Mouse (Mus musculus): ENCODE data around the gene Phox2a. TPM values are rescaled to one million over a fixed set of nuclear protein-coding genes. Genes with fewer than 3 reads are reported as not detected.

The Phox2a gene
- polyA plus RNA-seq (2012; rRNA removed): 0.14 TPM in 1 of 2 replicates, not detected in the other

- H3K27me3 ChIP-seq (ENCODE audit: control insufficient read depth, insufficient read depth, low read length): peaks cover 31% of the 10 kb centered on the region
- no peaks in the 10 kb centered on the region for H3K36me3 ChIP-seq (ENCODE audit: control insufficient read depth, insufficient read depth, low read length)
- DNase-seq: no peak
- 8% methylated on average over 44 of the region's 45 CpGs for WGBS
- TF ChIP-seq POLR2A (IDR thresholded peaks at IDR 0.05; ENCODE audit: control insufficient read depth, extremely low read depth, insufficient read depth, low read length, poor library complexity): no peak
- no peak for TF ChIP-seq CTCF (IDR thresholded peaks at IDR 0.05; ENCODE audit: borderline replicate concordance, control insufficient read depth, extremely low read depth, insufficient read depth, low read length, poor library complexity)
- no peak within 1 kb of the TSS for H3K4me3 ChIP-seq (ENCODE audit: control insufficient read depth, insufficient read depth, low read length)
- H3K4me1 ChIP-seq (replicated peaks; ENCODE audit: control insufficient read depth, insufficient read depth, low read length): peaks cover 13% of the 10 kb centered on the region
- H3K27ac ChIP-seq (ENCODE audit: control insufficient read depth, insufficient read depth, low read length): no peak within 1 kb of the TSS
Observed at GRCm38 (mm10) chr7:101817861-101818401, at the start of gene Phox2a. Gene Phox2a, plus strand, starts transcription at chr7:101818313.

DNA sequence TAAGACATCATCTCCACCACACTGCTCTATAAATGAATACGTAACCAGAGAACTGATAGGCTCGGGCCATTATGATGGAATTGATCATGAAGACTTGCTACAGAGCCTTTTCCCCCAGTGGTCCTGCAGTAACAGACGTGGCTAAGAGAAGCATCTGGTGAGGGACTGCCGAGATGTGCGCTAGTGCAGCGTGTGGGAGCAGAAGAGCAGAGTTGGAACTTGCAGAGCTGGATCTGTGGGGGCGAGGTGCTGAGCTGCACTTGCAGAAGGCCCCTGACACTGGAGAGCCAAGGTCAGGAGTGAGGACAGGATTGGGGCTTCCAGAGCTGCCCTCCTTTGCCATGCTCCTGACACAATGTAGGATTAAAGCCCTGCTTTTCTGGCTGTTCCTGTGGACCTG lies 48.1 kb upstream of the Phox2a start:
- Histone ChIP-seq H3K4me1 (replicated peaks; ENCODE audit: control insufficient read depth, insufficient read depth, low read length) (peaks cover 3% of the 10 kb centered on the region), H3K4me3 (ENCODE audit: control insufficient read depth, insufficient read depth, low read length) (no peak overlapping the region), H3K27me3 (ENCODE audit: control insufficient read depth, insufficient read depth, low read length) (no peaks in the 10 kb centered on the region), H3K27ac (ENCODE audit: control insufficient read depth, insufficient read depth, low read length) (no peak overlapping the region), H3K36me3 (ENCODE audit: control insufficient read depth, insufficient read depth, low read length) (no peaks in the 10 kb centered on the region)
- 96% methylated on average over 7 of the region's 7 CpGs for WGBS
- no peak for DNase-seq
- TF ChIP-seq CTCF (IDR thresholded peaks at IDR 0.05; ENCODE audit: borderline replicate concordance, control insufficient read depth, extremely low read depth, insufficient read depth, low read length, poor library complexity) (no peak), POLR2A (IDR thresholded peaks at IDR 0.05; ENCODE audit: control insufficient read depth, extremely low read depth, insufficient read depth, low read length, poor library complexity) (no peak)

- no peak for DNase-seq
- Histone ChIP-seq H3K27me3 (ENCODE audit: control insufficient read depth, insufficient read depth, low read length) (no peaks in the 10 kb centered on the region), H3K4me3 (ENCODE audit: control insufficient read depth, insufficient read depth, low read length) (no peak overlapping the region), H3K36me3 (ENCODE audit: control insufficient read depth, insufficient read depth, low read length) (no peaks in the 10 kb centered on the region), H3K4me1 (replicated peaks; ENCODE audit: control insufficient read depth, insufficient read depth, low read length) (peaks cover 3% of the 10 kb centered on the region), H3K27ac (ENCODE audit: control insufficient read depth, insufficient read depth, low read length) (no peak overlapping the region)
- TF ChIP-seq CTCF (IDR thresholded peaks at IDR 0.05; ENCODE audit: borderline replicate concordance, control insufficient read depth, extremely low read depth, insufficient read depth, low read length, poor library complexity) (no peak), POLR2A (IDR thresholded peaks at IDR 0.05; ENCODE audit: control insufficient read depth, extremely low read depth, insufficient read depth, low read length, poor library complexity) (no peak)
- 90% methylated on average over 1 of the region's 1 CpGs for WGBS
Observed at GRCm38 (mm10) chr7:101771604-101772003, 46.5 kb upstream of the Phox2a start.

DNA sequence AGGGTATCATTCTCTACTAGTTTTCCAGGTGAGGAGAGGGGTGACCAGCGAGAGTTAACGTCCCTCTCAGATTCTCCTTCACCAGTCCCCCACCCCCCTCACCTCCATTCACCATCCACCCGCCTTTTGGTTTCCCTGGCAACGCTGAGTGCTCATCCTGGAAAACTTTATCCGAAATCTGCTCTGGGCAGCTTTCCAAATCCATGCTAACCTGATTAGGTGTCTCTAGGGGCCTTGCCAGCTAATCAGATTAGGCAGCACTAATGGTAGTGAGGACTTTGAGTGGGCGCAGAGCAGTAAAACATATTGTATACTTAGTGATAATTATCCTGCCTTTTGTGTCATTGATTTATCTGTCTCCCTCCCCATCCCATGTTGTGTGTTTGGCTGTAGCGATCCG lies 45.4 kb upstream of the Phox2a start:
- no peak overlapping the region for H3K27ac ChIP-seq (ENCODE audit: control insufficient read depth, insufficient read depth, low read length)
- no peak overlapping the region for H3K4me3 ChIP-seq (ENCODE audit: control insufficient read depth, insufficient read depth, low read length)
- no peak for DNase-seq
- no peaks in the 10 kb centered on the region for H3K4me1 ChIP-seq (replicated peaks; ENCODE audit: control insufficient read depth, insufficient read depth, low read length)
- TF ChIP-seq POLR2A (IDR thresholded peaks at IDR 0.05; ENCODE audit: control insufficient read depth, extremely low read depth, insufficient read depth, low read length, poor library complexity): no peak
- no peak for TF ChIP-seq CTCF (IDR thresholded peaks at IDR 0.05; ENCODE audit: borderline replicate concordance, control insufficient read depth, extremely low read depth, insufficient read depth, low read length, poor library complexity)
- 93% methylated on average over 8 of the region's 8 CpGs for WGBS
- no peaks in the 10 kb centered on the region for H3K27me3 ChIP-seq (ENCODE audit: control insufficient read depth, insufficient read depth, low read length)
- no peaks in the 10 kb centered on the region for H3K36me3 ChIP-seq (ENCODE audit: control insufficient read depth, insufficient read depth, low read length)

- no peaks in the 10 kb centered on the region for H3K27me3 ChIP-seq (ENCODE audit: control insufficient read depth, insufficient read depth, low read length)
- H3K4me3 ChIP-seq (ENCODE audit: control insufficient read depth, insufficient read depth, low read length): no peak overlapping the region
- no peaks in the 10 kb centered on the region for H3K36me3 ChIP-seq (ENCODE audit: control insufficient read depth, insufficient read depth, low read length)
- TF ChIP-seq CTCF (IDR thresholded peaks at IDR 0.05; ENCODE audit: borderline replicate concordance, control insufficient read depth, extremely low read depth, insufficient read depth, low read length, poor library complexity): no peak
- no peak for TF ChIP-seq POLR2A (IDR thresholded peaks at IDR 0.05; ENCODE audit: control insufficient read depth, extremely low read depth, insufficient read depth, low read length, poor library complexity)
- no peaks in the 10 kb centered on the region for H3K4me1 ChIP-seq (replicated peaks; ENCODE audit: control insufficient read depth, insufficient read depth, low read length)
- H3K27ac ChIP-seq (ENCODE audit: control insufficient read depth, insufficient read depth, low read length): no peak overlapping the region
- WGBS: 94% methylated on average over 1 of the region's 1 CpGs
- DNase-seq: no peak
Observed at GRCm38 (mm10) chr7:101777053-101777452, 41.1 kb upstream of the Phox2a start.

DNA sequence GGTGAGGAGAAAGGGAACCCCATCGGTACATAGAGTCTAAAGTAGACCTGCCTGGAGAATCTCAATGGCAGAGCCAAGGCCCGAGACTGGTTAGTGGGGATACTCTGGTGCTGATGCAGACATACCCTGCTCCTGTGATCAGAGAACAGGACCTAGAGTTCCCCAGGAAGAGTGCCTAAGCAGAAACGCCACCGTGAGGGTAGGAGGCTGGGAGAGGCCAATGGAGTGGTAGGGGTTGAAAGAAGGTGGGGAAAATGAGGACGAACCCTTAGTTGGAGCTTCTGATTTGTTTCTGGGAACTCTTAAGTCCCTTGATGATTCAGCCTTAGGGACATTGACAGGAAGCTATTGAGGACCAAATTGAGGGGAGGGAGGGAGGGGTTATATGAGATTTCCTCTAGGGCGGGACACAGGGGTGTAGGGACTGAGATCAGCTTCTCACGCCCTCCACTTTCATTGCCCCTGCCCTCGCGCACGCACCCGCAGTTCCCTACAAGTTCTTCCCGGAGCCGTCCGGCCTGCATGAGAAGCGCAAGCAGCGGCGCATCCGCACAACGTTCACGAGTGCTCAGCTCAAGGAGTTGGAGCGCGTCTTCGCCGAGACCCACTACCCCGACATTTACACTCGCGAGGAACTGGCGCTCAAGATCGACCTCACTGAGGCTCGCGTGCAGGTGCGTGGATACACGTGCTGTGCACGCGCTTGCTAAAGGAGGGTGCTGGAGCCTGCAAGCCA lies 2.4 kb downstream of the Phox2a start:
- H3K4me1 ChIP-seq (replicated peaks; ENCODE audit: control insufficient read depth, insufficient read depth, low read length): peaks cover 13% of the 10 kb centered on the region
- H3K4me3 ChIP-seq (ENCODE audit: control insufficient read depth, insufficient read depth, low read length): no peak overlapping the region
- 4% methylated on average over 35 of the region's 35 CpGs for WGBS
- H3K36me3 ChIP-seq (ENCODE audit: control insufficient read depth, insufficient read depth, low read length): no peaks in the 10 kb centered on the region
- H3K27me3 ChIP-seq (ENCODE audit: control insufficient read depth, insufficient read depth, low read length): peaks cover 31% of the 10 kb centered on the region
- no peak for DNase-seq
- TF ChIP-seq CTCF (IDR thresholded peaks at IDR 0.05; ENCODE audit: borderline replicate concordance, control insufficient read depth, extremely low read depth, insufficient read depth, low read length, poor library complexity) (no peak), POLR2A (IDR thresholded peaks at IDR 0.05; ENCODE audit: control insufficient read depth, extremely low read depth, insufficient read depth, low read length, poor library complexity) (no peak)
- no peak overlapping the region for H3K27ac ChIP-seq (ENCODE audit: control insufficient read depth, insufficient read depth, low read length)

Data from thymus, adult 2 months (tissue).